Mouse (Mus musculus) left cerebral cortex, postnatal 10 days (tissue): ENCODE data around the gene Tmprss13. TPM values are rescaled to one million over a fixed set of nuclear protein-coding genes. Genes with fewer than 3 reads are reported as not detected.
A peak's percentile ranks its signal among the peaks of the same experiment; 100 is the strongest.

Source experiments
- DNase-seq, 2 experiments: peaks; one replicate each; pipeline ENCODE4 v3.0.0; 2021 to 2022; ENCODE audit warnings: low spot score in 2 of 2, mixed read lengths in 1 of 2; ENCODE audit errors: extremely low spot score in 1 of 2
- intact Hi-C: fragments of 180-260 bp; cut with DNase I; formaldehyde crosslinking; loops from one replicate; pipeline ENCODE4 v1.15.1; 2025
- total RNA-seq, 2 experiments: library from RNA; stranded (reverse); gene quantifications; 2 replicates each; pipeline ENCODE4 v1.2.3; 2021

The Tmprss13 gene
- not detected for total RNA-seq

GRCm38 (mm10) chr9:45318855-45319254 is at the start of gene Tmprss13:
Gene Tmprss13, plus strand, starts transcription at chr9:45319100.
- no peak for DNase-seq
- intact Hi-C loops = no loop called here

- DNase-seq = no peak
- intact Hi-C loops = no loop called here
Observed at GRCm38 (mm10) chr9:45272213-45272612, 46.7 kb upstream of the Tmprss13 start.

GRCm38 (mm10) chr9:45274218-45274617 is 44.7 kb upstream of the Tmprss13 start:
- intact Hi-C loops = no loop called here
- no peak for DNase-seq

- intact Hi-C loops = no loop called here
- DNase-seq = no peak
Observed at GRCm38 (mm10) chr9:45274635-45275034, 44.3 kb upstream of the Tmprss13 start.

GRCm38 (mm10) chr9:45280059-45280458 is 38.8 kb upstream of the Tmprss13 start:
- no peak for DNase-seq
- intact Hi-C loops = no loop called here

GRCm38 (mm10) chr9:45280891-45281290 is 38.0 kb upstream of the Tmprss13 start:
- intact Hi-C loops = no loop called here
- DNase-seq = no peak

- intact Hi-C loops = no loop called here
Observed at GRCm38 (mm10) chr9:45282466-45282865, 36.4 kb upstream of the Tmprss13 start.

GRCm38 (mm10) chr9:45291481-45292168 is 27.3 kb upstream of the Tmprss13 start:
- intact Hi-C loops = no loop called here
- DNase-seq = no peak

More at GRCm38 (mm10) chr9:45282466-45282865, 36.4 kb upstream of the Tmprss13 start:
- DNase-seq = no peak

GRCm38 (mm10) chr9:45294210-45295011 is 24.5 kb upstream of the Tmprss13 start:
- intact Hi-C loops = loop anchor here (5.0 kb wide), 1 partner anchor 72 kb away; no protein-coding TSS in a partner anchor
- no peak for DNase-seq

GRCm38 (mm10) chr9:45299231-45300006 is 19.5 kb upstream of the Tmprss13 start:
- intact Hi-C loops = loop anchor here (1.0 to 5.0 kb wide), 4 partner anchors 77 to 454 kb away; no protein-coding TSS in a partner anchor
- DNase-seq = no peak

- peak; percentile 93 to 96 for DNase-seq
- intact Hi-C loops = loop anchor here (1.0 to 2.0 kb wide), 3 partner anchors 88 to 453 kb away; no protein-coding TSS in a partner anchor
Observed at GRCm38 (mm10) chr9:45300422-45301104, 18.3 kb upstream of the Tmprss13 start.

- DNase-seq = no peak
- intact Hi-C loops = loop anchor here (2.0 kb wide), 1 partner anchor 107 kb away; no protein-coding TSS in a partner anchor
Observed at GRCm38 (mm10) chr9:45301771-45302170, 17.1 kb upstream of the Tmprss13 start.

- no peak for DNase-seq
Observed at GRCm38 (mm10) chr9:45306746-45307410, 12.0 kb upstream of the Tmprss13 start.

GRCm38 (mm10) chr9:45308521-45308920 is 10.4 kb upstream of the Tmprss13 start:
- intact Hi-C loops = no loop called here
- no peak for DNase-seq

More at GRCm38 (mm10) chr9:45306746-45307410, 12.0 kb upstream of the Tmprss13 start:
- intact Hi-C loops = no loop called here

GRCm38 (mm10) chr9:45311858-45312257 is 7.0 kb upstream of the Tmprss13 start:
- no peak for DNase-seq
- intact Hi-C loops = no loop called here

GRCm38 (mm10) chr9:45313913-45314312 is 5.0 kb upstream of the Tmprss13 start:
- no peak for DNase-seq
- intact Hi-C loops = no loop called here

GRCm38 (mm10) chr9:45317635-45318034 is 1.3 kb upstream of the Tmprss13 start:
- DNase-seq = peak in 1 of 2 experiments; percentile 41
- intact Hi-C loops = no loop called here

GRCm38 (mm10) chr9:45321465-45321864 is 2.6 kb downstream of the Tmprss13 start:
- no peak for DNase-seq
- intact Hi-C loops = no loop called here
